Mouse (Mus musculus) lung, adult 18-20 months (tissue): ENCODE data around the gene Lcn4.
A peak's percentile ranks its signal among the peaks of the same experiment; 100 is the strongest.

Experiments
- DNase-seq, 2 experiments: peaks; one replicate each; pipeline ENCODE4 v3.0.0; 2022; ENCODE audit warnings: mixed read lengths in 2 of 2

Lcn4 gene

GRCm38 (mm10) chr2:26671182-26671581, at the start of gene Lcn4:
Gene Lcn4 (minus strand): TSS chr2:26671282.
- DNase-seq, result no peak

GRCm38 (mm10) chr2:26686171-26686675, 15.1 kb upstream of the Lcn4 start:
- DNase-seq, result no peak

- DNase-seq, result no peak
Observed at GRCm38 (mm10) chr2:26668746-26669145, 2.3 kb downstream of the Lcn4 start.

- peak; percentile 27 to 30 for DNase-seq
Observed at GRCm38 (mm10) chr2:26663551-26663950, 7.5 kb downstream of the Lcn4 start.

GRCm38 (mm10) chr2:26663112-26663511, 8.0 kb downstream of the Lcn4 start:
- no peak for DNase-seq

GRCm38 (mm10) chr2:26662509-26662882, 8.6 kb downstream of the Lcn4 start:
- DNase-seq, result no peak

GRCm38 (mm10) chr2:26661768-26662508, 9.1 kb downstream of the Lcn4 start:
- no peak for DNase-seq

- no peak for DNase-seq
Observed at GRCm38 (mm10) chr2:26661143-26661752, 9.8 kb downstream of the Lcn4 start.

- DNase-seq, result no peak
Observed at GRCm38 (mm10) chr2:26657426-26657825, 13.7 kb downstream of the Lcn4 start.

GRCm38 (mm10) chr2:26654687-26655086, 16.4 kb downstream of the Lcn4 start:
- DNase-seq, result no peak

- peak; percentile 75 to 83 for DNase-seq
Observed at GRCm38 (mm10) chr2:26646643-26647293, 24.3 kb downstream of the Lcn4 start.

- peak in 1 of 2 experiments; percentile 27 for DNase-seq
Observed at GRCm38 (mm10) chr2:26643942-26644341, 27.1 kb downstream of the Lcn4 start.

GRCm38 (mm10) chr2:26641006-26641647, 30.0 kb downstream of the Lcn4 start:
- DNase-seq, result no peak

- peak; percentile 94 to 95 for DNase-seq
Observed at GRCm38 (mm10) chr2:26639838-26640830, 30.9 kb downstream of the Lcn4 start.

- peak; percentile 61 to 75 for DNase-seq
Observed at GRCm38 (mm10) chr2:26639083-26639482, 32.0 kb downstream of the Lcn4 start.

- DNase-seq, result no peak
Observed at GRCm38 (mm10) chr2:26638572-26638971, 32.5 kb downstream of the Lcn4 start.

GRCm38 (mm10) chr2:26638039-26638438, 33.0 kb downstream of the Lcn4 start:
- DNase-seq, result no peak

GRCm38 (mm10) chr2:26637316-26637932, 33.7 kb downstream of the Lcn4 start:
- no peak for DNase-seq

- no peak for DNase-seq
Observed at GRCm38 (mm10) chr2:26636325-26636635, 34.8 kb downstream of the Lcn4 start.

- DNase-seq, result no peak
Observed at GRCm38 (mm10) chr2:26635489-26636324, 35.4 kb downstream of the Lcn4 start.
